In the genomic region with DNA sequence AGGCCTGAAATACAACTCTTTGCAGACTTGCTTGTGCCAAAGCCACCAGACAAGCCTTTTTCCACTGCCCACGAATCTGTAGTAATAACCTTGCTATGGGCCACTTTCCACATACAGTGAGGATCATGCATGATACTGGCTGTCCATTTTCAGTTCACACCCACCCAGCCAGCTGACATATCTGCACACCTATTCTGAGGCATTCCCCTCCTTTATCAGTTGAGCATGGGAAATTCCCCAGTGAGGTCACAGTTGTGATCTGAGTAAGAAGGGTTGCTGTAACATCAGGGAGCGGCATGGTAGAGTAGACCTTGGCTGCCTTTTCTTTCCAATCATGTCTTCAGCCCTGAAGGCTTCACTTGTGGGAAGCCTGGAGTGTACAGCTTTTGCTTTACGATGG, we compare ENCODE assay signal across 15 mouse cellular contexts.
"Had no signal": no experiment of that assay in that cellular context is flagged by ENCODE, and none has a peak within 500 bp of the region (broad histone marks: within the 10 kb centered on the region; RNA-seq: fewer than 3 reads in every experiment).

No protein-coding gene starts in this region.

- DNase-seq: kidney, adult 18-20 months; kidney, postnatal 14 days; lung, embryonic 14.5 days; lung, postnatal 10 days; right cerebral cortex, adult 18-20 months; right cerebral cortex, postnatal 25 days; thymus, adult 18-20 months; thymus, postnatal 14 days had no signal

- H3K27me3 ChIP-seq: kidney, embryonic 15.5 days; limb, embryonic 15.5 days; midbrain, embryonic 12.5 days; neural tube, embryonic 13.5 days had no signal

- H3K4me2 ChIP-seq: kidney, embryonic 15.5 days; limb, embryonic 15.5 days; liver, embryonic 12.5 days; lung, embryonic 14.5 days; midbrain, embryonic 12.5 days; neural tube, embryonic 13.5 days had no signal

- H3K9ac ChIP-seq: kidney, embryonic 15.5 days; limb, embryonic 15.5 days; liver, embryonic 12.5 days; lung, embryonic 14.5 days; midbrain, embryonic 12.5 days; neural tube, embryonic 13.5 days had no signal

- H3K4me1 ChIP-seq: kidney, embryonic 15.5 days; limb, embryonic 15.5 days; liver, embryonic 12.5 days; midbrain, embryonic 12.5 days; neural tube, embryonic 13.5 days had no signal

- H3K36me3 ChIP-seq: kidney, embryonic 15.5 days; limb, embryonic 15.5 days; liver, embryonic 12.5 days; midbrain, embryonic 12.5 days; neural tube, embryonic 13.5 days had no signal

- H3K9me3 ChIP-seq: kidney, embryonic 15.5 days; limb, embryonic 15.5 days; liver, embryonic 12.5 days; megakaryocyte, embryonic 14.5 days; midbrain, embryonic 12.5 days; neural tube, embryonic 13.5 days had no signal

- ATAC-seq: liver, embryonic 12.5 days had no signal

- H3K4me3 ChIP-seq: kidney, embryonic 15.5 days; limb, embryonic 15.5 days; liver, embryonic 12.5 days; megakaryocyte, embryonic 14.5 days; midbrain, embryonic 12.5 days; neural tube, embryonic 13.5 days had no signal

- H3K27ac ChIP-seq: kidney, embryonic 15.5 days; limb, embryonic 15.5 days; liver, embryonic 12.5 days; macrophage; midbrain, embryonic 12.5 days; neural tube, embryonic 13.5 days had no signal
